Mouse (Mus musculus) yolk sac, embryonic 10.5 days (tissue): ENCODE data around the gene Dhx35.

Experiments used
- DNase-seq: peaks from one replicate; pipeline ENCODE4 v3.0.0-alpha.2; 2017; ENCODE audit warnings: low spot score

Dhx35 gene

DNA sequence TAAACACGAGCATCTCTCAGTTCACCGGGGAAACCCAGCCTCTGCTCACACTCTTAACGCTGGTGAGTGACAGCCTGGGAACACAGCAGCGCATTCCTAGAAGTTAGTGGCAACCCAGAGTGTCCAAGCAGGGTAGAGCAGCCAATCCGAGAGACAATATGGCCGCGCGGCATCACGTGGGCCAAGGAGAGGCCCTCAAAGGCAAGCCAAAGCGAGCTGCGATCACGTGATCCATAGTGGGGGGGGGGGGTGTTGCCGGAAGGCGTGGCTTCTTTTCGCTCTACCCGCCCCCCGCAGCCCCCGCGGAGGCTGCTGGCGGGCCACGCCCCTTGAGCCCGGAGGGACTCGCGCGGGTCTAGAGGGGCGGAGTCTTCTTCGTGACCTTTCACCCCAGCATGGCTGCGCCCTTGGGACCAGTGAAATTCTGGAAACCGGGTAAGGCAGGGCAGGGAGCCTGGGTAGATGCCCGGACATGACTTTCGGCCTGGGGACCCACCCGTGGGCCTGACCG lies at the start of gene Dhx35:
Dhx35 (plus strand) TSS at position 314 of the 511 bp plus-strand sequence.
- DNase-seq, result peak; percentile 98

DNA sequence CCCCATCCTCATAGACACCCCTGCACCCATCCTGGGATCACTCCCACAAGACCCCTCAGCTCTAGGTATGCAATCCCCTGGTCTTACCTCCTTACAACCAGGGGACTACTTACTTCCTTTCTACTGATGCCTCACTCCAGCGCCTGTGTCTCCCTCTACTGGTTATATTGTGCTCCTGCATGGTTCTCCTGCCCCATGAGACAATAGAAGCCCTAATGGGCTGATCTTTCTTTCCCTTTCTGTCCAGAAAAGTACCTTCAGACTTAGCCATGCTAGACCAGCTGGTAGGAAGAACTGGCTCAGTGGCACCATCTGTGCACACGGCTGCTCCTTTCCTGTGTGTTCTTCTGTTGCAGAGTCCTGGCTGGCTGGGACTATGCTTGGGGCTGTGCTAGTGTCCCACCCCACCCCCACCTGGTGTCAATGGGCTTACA lies 49.5 kb upstream of the Dhx35 start:
- no peak for DNase-seq

DNA sequence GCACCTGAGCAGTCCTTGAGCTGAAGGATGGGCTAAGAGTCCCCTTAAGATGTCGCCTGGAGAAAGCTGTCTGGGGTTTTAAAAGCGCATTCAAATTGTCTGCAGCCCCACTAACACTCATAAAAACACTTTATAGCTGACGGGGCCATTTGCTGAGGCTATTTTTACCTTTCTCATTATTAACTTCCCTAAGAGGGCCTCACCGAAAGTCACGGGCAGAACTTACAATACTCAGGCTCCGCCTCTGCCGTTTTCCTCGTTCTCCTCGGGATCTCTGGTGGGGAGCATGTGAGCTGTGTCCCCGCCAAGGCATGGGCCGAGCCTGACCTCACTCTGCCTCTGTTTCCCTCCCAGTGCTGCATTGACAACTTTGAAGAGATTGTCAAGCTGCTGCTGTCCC lies 48.4 kb upstream of the Dhx35 start:
- DNase-seq, result no peak

DNA sequence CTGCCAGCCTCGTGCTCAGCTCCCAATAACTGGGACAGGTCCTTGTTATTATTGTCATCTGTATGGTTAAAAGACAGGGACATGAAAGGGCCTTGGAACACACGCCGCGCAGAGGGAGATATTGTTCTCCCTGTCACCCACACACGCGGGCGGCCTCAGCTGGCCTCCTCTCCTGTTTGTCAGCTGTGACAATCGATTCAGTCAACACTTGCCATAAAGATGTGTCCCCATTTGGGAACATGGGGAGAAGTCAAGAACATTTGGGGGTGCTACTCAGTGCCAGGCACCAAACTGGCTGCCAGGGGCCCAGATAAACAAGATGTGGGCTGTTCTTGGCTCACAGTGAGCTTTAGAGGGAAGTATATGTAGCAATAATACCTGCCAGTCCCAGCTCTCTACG lies 45.2 kb upstream of the Dhx35 start:
- no peak for DNase-seq

DNA sequence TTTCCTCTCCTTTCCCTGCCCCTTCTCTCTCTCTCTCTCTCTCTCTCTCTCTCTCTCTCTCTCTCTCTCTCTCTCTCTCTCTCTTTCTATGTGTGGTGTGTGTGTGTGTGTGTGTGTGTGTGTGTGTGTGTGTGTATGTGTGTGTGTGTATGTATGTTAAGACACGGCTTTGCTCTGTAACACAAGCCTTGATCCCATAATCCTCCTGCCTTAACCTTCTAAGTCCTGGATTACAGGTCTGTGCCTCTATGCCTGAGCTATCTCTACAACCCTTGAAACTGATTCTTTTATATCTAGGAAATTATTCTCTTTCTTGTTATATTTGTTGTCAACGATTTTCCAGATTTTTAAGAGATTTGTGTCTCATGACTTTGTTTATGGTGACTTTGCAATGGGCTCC lies 34.4 kb upstream of the Dhx35 start:
- no peak for DNase-seq

DNA sequence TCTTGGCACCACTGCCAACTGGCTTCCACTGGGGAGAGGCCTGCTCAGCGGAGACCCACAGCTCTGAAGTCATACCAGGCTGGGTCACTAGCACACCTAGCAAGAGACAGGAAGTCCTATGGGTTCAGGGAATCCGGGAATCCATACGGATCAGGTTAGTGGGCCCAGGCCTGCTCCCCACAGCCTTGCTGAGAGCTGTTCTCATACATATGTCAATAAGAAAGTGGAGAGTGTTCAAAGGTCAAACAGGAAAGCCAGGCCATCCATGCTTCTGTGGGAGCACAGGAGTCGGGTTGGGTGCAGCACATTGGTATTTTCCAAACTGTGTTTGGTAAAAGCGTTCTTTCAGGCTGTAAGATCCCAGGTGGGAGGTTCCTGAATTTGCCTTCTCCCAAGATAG lies 32.3 kb upstream of the Dhx35 start:
- DNase-seq, result no peak

DNA sequence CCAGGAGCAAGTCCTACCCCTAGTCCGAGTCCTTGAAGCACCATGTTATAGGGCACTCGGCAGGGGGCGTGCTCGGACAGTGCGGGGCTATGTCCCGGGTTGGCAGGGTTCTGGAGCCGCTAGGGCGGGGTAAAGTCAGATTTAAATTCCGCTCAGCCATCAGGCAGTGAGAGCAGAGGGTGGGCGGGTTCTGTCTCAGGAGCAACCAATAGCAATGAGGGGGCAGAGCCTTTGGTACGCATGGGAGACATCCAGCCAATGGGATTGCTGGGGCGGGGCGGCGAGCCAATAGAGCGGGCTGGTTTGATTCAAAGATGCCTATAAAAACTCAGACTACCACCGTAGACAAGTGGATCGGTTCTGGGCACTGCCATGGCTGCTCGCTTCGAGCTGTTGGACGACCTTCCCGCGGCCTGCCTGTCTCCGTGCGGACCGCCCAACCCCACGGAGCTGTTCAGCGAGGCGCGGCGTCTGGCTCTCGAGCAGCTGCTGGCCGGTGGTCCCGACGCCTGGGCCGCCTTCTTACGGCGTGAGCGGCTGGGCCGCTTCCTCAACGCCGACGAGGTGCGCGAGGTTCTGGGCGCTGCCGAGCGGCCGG lies 26.8 kb upstream of the Dhx35 start, which contains the start of gene Fam83d:
Fam83d (plus strand) TSS at position 352 of the 598 bp plus-strand sequence.
- DNase-seq, result peak; percentile 98

DNA sequence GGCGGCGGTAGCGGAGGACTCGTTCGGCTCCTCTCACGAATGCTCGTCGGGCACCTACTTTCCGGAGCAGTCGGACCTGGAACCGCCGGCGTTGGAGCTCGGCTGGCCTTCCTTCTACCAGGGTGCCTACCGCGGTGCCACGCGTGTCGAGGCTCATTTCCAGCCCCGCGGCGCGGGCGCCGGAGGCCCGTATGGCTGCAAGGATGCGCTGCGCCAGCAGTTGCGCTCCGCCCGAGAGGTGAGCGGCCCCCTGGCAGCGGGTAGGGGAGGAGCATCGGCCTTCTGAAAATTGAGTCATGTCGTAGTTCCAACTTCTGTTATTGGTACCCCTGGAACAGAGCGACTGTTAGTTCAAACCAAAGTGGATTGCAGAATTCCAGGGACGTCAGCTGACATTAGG lies 26.3 kb upstream of the Dhx35 start:
- DNase-seq, result peak; percentile 57

DNA sequence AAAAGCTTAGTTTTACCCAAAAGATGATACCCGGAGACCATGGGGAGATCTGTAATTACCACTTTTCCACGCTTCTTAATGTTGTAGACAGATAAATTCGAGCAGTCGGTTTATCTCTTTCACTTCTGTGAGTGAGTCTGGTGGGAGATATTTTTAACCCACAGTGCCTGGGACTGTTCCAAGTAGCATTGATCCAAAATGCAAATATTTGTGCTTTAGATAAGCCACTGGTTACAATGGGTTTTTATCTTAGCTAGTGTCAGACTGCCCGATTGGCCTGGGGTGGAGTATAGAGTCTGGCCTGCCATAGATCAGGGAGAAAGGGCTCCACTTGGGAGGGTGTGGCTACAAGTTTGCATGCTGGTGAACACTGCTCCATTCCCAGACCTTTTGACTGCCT lies 25.8 kb upstream of the Dhx35 start:
- DNase-seq, result peak; percentile 71

DNA sequence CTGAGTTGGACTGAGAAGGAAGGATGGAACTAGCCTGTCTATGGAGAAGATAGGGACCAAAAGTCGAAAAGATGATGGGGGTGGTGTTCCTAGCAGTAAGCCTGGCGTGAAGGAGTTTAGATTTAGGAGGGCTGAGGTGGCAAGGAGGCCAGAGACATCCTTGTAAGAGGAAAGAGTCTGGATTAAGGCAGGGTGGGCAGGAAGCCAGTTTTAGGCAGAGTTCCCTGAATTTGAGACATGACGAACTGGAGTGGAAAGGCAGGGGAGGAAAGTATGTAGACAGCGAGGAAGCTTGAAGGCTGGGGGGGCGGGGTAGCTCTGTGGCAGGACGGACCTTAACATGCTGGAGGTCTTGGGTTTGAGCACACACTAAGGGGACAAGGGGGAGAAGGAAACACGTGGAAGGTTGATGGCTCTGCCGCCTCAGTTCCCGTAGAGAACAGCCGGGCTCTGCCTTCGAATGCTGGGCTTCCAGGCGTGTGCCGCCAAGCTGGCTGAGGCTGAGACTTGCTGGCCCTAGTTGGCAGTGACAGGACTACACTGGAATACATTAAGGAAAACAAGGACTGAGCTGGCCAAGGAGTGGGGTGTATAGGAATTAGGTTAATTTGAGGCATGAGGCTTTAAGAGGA lies 24.4 kb upstream of the Dhx35 start:
- DNase-seq, result no peak

DNA sequence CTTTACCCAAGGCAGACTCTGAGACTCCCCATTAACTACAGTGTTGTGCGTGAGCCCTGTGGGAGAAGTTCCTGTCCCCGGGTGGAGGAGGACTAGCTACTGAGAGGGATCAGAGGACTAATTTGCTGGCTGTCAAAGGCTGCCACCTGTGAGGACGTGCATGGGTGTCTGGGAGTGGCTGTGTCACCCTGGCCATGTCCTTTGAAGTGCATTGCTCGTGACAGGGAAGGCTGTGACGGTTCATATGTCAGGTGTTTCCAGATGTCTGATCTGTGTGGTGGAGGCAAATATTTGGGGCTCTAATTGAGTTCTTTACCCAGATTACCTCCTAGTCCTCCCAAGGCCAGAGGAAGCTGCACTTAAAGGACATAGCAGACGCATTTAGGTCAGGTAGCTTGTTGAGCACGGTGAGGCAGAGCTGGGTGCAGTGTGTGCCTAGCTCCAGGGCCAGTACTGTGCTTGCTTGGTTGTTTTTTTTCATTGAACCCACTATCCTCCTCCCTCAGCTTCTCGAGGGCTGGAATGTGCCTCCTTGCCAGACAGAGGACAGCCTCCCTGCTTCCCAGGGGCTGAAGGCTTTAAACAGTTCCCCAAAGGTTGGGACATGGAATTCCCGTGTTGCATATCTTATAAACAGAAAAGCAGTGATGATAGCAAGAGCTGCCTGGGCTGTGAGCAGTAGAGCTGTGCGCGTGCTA lies 23.4 kb upstream of the Dhx35 start:
- no peak for DNase-seq

DNA sequence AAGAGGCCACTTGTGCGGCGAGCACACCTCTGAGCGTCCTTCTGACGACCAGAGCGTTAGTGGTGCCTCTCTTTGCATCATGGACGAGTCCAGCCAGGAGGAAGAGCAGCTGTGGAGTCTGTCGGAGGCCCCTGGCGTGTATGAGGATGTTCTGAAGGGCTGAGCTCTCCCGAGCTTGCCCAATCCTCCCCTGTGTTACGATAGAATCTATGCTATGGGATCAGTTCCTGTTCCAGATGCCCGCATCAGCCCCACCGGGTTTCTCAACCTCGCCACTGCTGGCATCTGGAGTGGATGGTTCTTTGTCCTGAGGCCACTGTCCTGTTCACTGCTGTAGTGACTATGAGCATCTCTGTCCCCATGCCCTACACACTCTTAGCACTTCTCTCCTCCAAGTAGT lies 21.8 kb upstream of the Dhx35 start:
- no peak for DNase-seq

DNA sequence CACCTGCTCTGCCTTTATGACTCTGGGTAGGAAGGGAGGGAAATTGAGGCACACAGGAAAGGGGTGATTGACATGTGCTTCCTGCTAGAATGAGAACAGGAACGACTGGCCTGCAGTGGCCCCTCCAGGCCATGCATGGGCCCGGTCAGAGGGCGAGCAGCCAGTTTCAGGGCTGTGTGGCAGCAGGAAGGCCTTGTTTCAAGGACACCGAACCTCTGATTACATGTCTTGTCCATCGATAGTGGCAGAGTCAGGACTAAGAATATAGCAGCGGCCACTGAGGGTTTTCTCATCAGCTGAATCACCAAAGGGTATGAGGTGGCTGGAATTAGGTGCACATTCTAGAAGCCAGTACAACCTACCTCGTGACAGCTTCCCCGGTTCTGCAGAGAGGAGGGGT lies 19.7 kb upstream of the Dhx35 start:
- no peak for DNase-seq

DNA sequence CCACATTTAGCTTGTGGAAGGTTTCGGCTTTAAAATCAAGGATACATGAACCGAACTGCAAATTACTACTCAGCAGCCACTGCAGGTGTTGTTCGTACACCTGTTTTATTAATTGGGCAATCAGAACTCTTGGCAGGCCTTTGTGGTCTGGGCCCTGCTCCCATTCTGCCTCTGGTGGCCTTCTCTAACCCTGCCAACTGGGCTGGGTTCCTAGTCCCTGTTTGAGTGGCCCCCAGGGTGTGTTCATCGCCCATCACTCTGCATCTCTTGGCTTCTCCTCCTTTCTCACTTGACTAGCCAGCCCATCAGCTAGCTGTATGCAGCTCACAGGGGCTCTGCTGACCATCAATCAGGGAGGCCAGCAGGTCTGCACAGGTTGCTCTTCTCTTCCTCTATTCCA lies 17.9 kb upstream of the Dhx35 start:
- DNase-seq, result no peak

DNA sequence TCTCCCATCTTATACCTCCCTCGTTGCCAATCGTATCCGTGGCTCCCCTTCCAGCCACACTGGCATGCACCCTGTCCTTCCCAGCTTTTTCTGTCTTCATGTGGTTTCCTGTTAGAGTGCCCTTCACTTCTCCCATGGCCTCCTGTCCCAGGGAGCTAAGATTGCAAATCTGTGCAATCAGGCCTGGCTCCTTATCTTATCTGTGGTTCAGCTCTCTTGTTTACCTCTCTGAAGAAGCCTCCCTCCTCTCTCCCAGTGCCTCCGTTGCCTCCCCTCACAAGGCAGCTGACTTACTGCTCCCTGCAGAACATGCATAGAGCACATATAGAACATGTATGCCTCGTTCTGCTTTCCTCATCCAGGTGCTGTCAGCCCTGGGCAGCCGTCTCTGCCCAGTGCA lies 17.1 kb upstream of the Dhx35 start:
- peak; percentile 86 for DNase-seq

DNA sequence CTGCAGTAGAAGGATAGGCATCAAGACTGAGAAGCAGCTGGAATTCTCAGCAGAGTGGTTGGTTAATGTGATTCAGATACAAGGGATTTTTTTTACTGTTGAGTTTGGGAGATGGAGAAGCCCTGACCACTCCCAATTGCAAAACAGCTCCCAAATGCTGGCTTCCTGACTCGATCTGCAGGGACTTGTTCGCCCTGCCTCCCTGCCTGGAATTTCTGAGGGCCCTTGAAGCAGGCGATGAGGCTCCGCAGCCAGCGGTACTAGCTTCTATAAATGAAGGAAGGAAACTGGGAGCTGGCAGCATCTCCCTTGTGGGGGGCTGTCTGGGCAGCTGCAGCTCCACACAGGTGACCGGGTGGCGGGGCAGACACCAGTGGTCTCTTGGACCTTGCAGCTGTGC lies 16.3 kb upstream of the Dhx35 start:
- DNase-seq, result no peak

DNA sequence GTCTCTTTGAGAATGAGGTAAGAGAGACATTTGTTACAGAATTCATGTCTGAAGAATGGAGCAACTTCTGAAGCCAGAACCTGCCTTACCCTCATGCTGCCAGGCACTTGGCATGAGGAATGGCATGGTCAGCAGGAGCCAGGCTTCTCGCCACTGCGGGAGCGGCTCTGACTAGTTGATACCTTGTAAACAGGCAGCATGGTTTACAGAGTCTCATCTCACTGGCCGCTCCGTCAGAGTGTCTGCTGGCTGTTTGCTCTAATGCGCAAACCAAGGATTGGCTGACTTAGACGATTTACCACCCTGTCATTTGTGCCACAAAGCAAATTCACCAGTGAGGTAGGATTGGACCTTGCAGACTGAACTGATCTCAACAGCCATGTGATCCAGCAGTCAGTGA lies 13.5 kb upstream of the Dhx35 start:
- no peak for DNase-seq

DNA sequence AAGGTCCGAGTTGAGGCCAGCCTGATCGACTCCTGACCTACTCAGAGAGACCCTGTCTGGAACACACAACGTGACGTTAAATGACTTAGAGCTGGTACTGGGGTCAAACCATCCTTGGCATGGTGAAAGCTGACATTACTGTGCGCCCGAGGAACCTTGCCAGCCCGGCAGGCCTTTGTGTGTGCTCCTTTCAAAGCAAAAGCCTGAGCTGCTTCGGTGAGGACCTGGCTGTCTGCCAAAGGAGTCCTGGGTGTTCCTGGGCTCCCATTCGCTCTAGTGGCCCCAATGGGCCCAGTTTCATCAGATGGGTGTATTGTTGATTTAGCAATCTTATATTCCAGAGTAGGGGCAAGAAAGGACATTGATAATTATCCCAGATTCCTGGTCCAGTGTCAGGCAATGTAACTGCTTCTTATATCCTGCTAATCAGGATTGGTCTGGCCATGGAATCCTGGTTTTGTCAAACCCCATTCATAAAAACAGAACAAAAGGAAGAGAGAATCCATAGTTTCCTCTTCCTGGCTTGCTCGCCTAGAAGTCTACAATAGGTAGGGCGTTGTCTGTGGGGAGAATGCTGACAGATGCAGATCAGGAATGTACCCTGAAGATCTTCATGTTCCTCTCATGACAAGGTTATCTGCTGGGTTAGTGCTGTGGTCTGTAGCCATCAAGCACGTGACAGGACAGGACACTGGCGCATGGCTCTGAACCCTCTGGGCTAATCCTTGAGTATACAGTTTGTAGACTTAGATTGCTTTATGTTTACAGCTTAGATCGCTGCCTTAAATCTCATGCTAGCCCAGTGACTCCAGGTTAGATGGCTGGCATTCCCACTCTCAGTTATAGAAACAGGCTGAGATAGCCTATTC lies 7.4 kb upstream of the Dhx35 start:
- peak; percentile 62 for DNase-seq

DNA sequence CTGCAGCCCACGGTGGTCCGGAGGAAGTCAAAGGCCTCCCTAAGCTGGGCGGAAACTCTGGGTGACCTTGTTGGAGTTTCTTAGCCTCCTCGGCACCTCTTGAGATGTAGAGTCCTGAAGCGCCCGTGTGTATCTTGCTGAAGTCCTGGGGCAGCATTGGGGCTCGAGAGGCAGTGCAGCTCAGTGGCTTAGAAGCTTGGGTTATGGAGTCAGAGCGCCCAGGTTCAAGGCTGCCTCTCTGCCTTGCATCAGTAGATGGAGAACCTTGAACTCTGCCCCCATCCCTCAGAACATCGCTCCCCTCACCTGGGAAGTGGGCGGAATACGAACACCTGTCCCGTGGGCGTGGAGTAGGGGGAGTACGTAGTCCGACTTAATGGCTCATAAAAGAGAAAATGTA lies 436 bp downstream of the Dhx35 start:
- DNase-seq, result no peak

DNA sequence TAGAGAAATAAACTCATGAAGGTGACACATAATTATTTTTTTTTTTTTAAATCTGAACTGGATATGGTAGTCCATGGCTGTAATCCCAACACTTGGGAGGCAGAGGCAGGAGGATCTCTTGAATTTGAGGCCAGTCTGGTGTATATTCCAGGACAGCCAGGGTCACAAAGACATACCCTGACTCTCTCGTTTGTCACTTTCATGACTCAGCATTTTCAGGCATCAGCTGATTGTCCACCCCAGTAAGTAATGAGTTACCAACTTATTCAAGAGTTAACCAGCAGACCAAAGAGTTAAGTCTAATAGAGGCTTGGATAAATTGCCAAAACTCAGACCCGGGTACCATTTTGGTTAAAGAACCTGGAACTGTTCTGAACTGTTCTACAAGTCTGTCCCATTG lies 1.3 kb downstream of the Dhx35 start:
- no peak for DNase-seq

DNA sequence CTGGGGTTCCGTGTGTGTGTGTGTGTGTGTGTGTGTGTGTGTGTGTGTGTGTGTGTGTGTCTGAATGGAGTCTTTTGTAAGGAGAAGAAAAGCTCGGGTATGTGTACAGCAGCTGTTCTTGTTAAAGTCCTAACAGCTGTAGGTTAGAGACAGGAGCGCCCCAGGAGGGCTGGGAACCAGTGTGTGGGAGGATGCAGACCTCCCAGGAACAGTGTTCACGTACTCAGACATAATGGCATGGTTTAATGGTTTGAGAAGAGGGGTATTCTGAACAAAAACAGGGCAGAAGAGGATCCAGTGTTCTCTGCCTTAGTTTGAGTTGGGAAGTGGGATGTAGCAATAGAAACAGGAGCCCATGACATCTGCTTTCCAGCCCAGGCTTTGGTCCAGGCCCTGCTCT lies 4.7 kb downstream of the Dhx35 start:
- DNase-seq, result no peak

DNA sequence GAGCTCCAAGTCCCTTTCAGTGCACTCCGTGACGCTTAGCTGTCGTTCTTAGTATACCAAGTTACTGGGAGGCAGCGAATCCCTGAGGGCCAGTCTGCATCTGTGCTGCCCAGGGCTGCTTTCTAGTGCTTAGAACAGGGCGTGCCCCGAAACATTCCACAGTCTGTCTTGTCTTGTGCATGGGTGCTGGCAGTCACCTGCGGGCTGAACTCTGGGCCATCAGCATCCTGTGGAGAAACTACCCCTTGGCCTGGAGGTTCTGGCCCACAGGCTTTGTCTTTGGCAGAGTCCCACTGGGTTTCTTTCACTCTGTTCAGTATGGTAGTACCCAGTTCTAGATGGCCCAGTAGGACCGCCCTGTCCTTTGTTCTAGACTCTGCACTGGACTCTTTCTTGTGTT lies 6.2 kb downstream of the Dhx35 start:
- DNase-seq, result no peak
